Mouse (Mus musculus) left cerebral cortex, adult 8-10 months (tissue): Measurements from ENCODE around the gene Tmf1. TPM values are rescaled to one million over a fixed set of nuclear protein-coding genes. Genes with fewer than 3 reads are reported as not detected.

ENCODE experiments used
- DNase-seq, 2 experiments: peaks; one replicate each; pipeline ENCODE4 v3.0.0; 2022; ENCODE audit warnings: low spot score in 2 of 2
- total RNA-seq, 4 experiments: library from RNA; stranded (reverse); gene quantifications; 2 replicates each; pipeline ENCODE4 v1.2.4; 2022

Gene Tmf1
- total RNA-seq, 4 experiments from 2014 or later, result 48.4 to 52.3 (median 50.0) TPM

- no peak for DNase-seq
Observed at GRCm38 (mm10) chr6:97112177-97112576, 66.7 kb downstream of the Tmf1 start.

GRCm38 (mm10) chr6:97106777-97107176, 72.1 kb downstream of the Tmf1 start:
- DNase-seq, result no peak

- no peak for DNase-seq
Observed at GRCm38 (mm10) chr6:97106106-97106505, 72.8 kb downstream of the Tmf1 start.

GRCm38 (mm10) chr6:97104264-97104852, 74.6 kb downstream of the Tmf1 start:
- no peak for DNase-seq

Other genes with a start within 250 kb of the Tmf1 start
- under 1 TPM; 0.35 to 0.67 (median 0.45) TPM for gene Fam19a4, start 118.7 kb downstream of the Tmf1 start, total RNA-seq
- gene Eogt, start 29.9 kb downstream of the Tmf1 start, total RNA-seq, result 10 to 100 TPM; 25.6 to 36.0 (median 27.4) TPM
- gene Uba3, start 26.5 kb upstream of the Tmf1 start, total RNA-seq, result 10 to 100 TPM; 69.9 to 73.9 (median 72.3) TPM
- gene Arl6ip5, start 31.6 kb upstream of the Tmf1 start, total RNA-seq, result 100 to 1,000 TPM; 185 to 195 (median 192) TPM
- under 1 TPM in 2 of 4 experiments, not detected in 2; 0.27 to 0.33 TPM for gene Lmod3, start 73.6 kb upstream of the Tmf1 start, total RNA-seq